Comparison of ENCODE assay signal across 28 mouse cellular contexts in genomic region chr15:81181233-81181632, GRCm38 (mm10). TPM values are rescaled to one million over a fixed set of nuclear protein-coding genes. Genes with fewer than 3 reads are reported as not detected.
DNase-seq lines count a peak whose midpoint lies in the region; ATAC-seq lines count a peak whose summit lies in the region.
"Had no signal": no experiment of that assay in that cellular context is flagged by ENCODE, and none has a peak within 500 bp of the region (broad histone marks: within the 10 kb centered on the region; RNA-seq: fewer than 3 reads in every experiment).

No protein-coding gene starts in this region.

- peaks cover 28% of the 10 kb centered on the region for H3K4me1 ChIP-seq in heart, embryonic 11.5 days (ENCODE audit: control insufficient read depth, insufficient read depth, low read length)
- peaks cover 21% of the 10 kb centered on the region for H3K4me1 ChIP-seq in liver, embryonic 13.5 days (replicated peaks)
- H3K4me1 ChIP-seq in liver, embryonic 12.5 days = peaks cover 5% of the 10 kb centered on the region; the same call in 1 of the 2 replicates
- H3K4me1 ChIP-seq: midbrain, embryonic 12.5 days had no signal

- H3K4me3 ChIP-seq in heart, embryonic 11.5 days (ENCODE audit: low read depth, low read length) = no peak overlapping the region
- H3K4me3 ChIP-seq in liver, embryonic 13.5 days (replicated peaks) = no peak overlapping the region
- no peak overlapping the region for H3K4me3 ChIP-seq in liver, embryonic 12.5 days
- H3K4me3 ChIP-seq: heart, adult 2 months; lung, embryonic 15.5 days; megakaryocyte, embryonic 14.5 days; midbrain, embryonic 12.5 days; neural tube, embryonic 13.5 days; stomach, embryonic 15.5 days had no signal

- no peaks in the 10 kb centered on the region for H3K27me3 ChIP-seq in heart, embryonic 11.5 days (ENCODE audit: control insufficient read depth, insufficient read depth, low read length)
- no peaks in the 10 kb centered on the region for H3K27me3 ChIP-seq in liver, embryonic 13.5 days
- no peaks in the 10 kb centered on the region for H3K27me3 ChIP-seq in liver, embryonic 12.5 days (replicated peaks)
- H3K27me3 ChIP-seq: lung, embryonic 15.5 days; megakaryocyte, embryonic 14.5 days; midbrain, embryonic 12.5 days; neural tube, embryonic 13.5 days; stomach, embryonic 15.5 days had no signal

- H3K9me3 ChIP-seq in heart, embryonic 11.5 days (replicated peaks; ENCODE audit: control insufficient read depth, low read length) = no peaks in the 10 kb centered on the region
- no peaks in the 10 kb centered on the region for H3K9me3 ChIP-seq in liver, embryonic 13.5 days (replicated peaks)
- no peaks in the 10 kb centered on the region for H3K9me3 ChIP-seq in liver, embryonic 12.5 days (replicated peaks)
- H3K9me3 ChIP-seq: lung, embryonic 15.5 days; megakaryocyte, embryonic 14.5 days; midbrain, embryonic 12.5 days; neural tube, embryonic 13.5 days; stomach, embryonic 15.5 days had no signal

- no peak for ATAC-seq in heart, embryonic 11.5 days (replicated peaks; ENCODE audit: insufficient number of reproducible peaks, low FRiP score, low TSS enrichment)
- ATAC-seq in liver, embryonic 13.5 days (ENCODE audit: low read depth) = peak; percentile 65
- no peak for ATAC-seq in liver, embryonic 12.5 days
- ATAC-seq: forebrain, embryonic 14.5 days; hindbrain, embryonic 16.5 days had no signal

- H3K9ac ChIP-seq in heart, embryonic 11.5 days (ENCODE audit: low read depth, low read length) = no peak overlapping the region
- H3K9ac ChIP-seq in liver, embryonic 13.5 days = no peak overlapping the region
- H3K9ac ChIP-seq in liver, embryonic 12.5 days = no peak overlapping the region
- H3K9ac ChIP-seq: liver, embryonic 14.5 days; lung, embryonic 15.5 days; midbrain, embryonic 12.5 days; neural tube, embryonic 13.5 days; stomach, embryonic 15.5 days had no signal

- H3K27ac ChIP-seq in heart, embryonic 11.5 days (ENCODE audit: low read depth, low read length) = no peak overlapping the region
- no peak overlapping the region for H3K27ac ChIP-seq in liver, embryonic 13.5 days
- no peak overlapping the region for H3K27ac ChIP-seq in liver, embryonic 12.5 days
- H3K27ac ChIP-seq: heart, adult 2 months; liver, embryonic 14.5 days; midbrain, embryonic 12.5 days; neural tube, embryonic 13.5 days; stomach, embryonic 15.5 days had no signal

- H3K4me2 ChIP-seq in heart, embryonic 11.5 days = no peak overlapping the region
- H3K4me2 ChIP-seq in liver, embryonic 13.5 days = no peak overlapping the region
- H3K4me2 ChIP-seq in liver, embryonic 12.5 days = no peak overlapping the region
- H3K4me2 ChIP-seq: lung, embryonic 15.5 days; midbrain, embryonic 12.5 days; neural tube, embryonic 13.5 days; stomach, embryonic 15.5 days had no signal

- peak; percentile 55 to 75 for DNase-seq in adrenal gland, adult (ENCODE audit: inconsistent age in 2 of 2, low spot score in 1 of 2)
- DNase-seq in adrenal gland, adult 18-20 months (ENCODE audit: low spot score in 2 of 2) = no peak
- DNase-seq in heart, adult 11 months = peak; percentile 60
- DNase-seq in liver, embryonic 13.5 days = no peak
- peak; percentile 62 for DNase-seq in adrenal gland, postnatal 14 days
- DNase-seq in heart, adult 8-10 months (ENCODE audit: low spot score) = no peak
- DNase-seq: cerebellum, adult 2 months; cerebellum, postnatal 14 days; gastrocnemius, postnatal 25 days; heart, adult 2 months; heart, postnatal 14 days; kidney, adult 18-20 months; kidney, postnatal 10 days; layer of hippocampus, adult 9-11 months; lung, postnatal 4 days; right cerebral cortex, postnatal 4 days; thymus, postnatal 14 days had no signal

- WGBS in heart, embryonic 11.5 days (ENCODE audit: insufficient replicate concordance) = 53% methylated on average over 2 of the region's 2 CpGs
- WGBS in liver, embryonic 13.5 days (ENCODE audit: insufficient replicate concordance) = 55% methylated on average over 2 of the region's 2 CpGs
- 43% methylated on average over 2 of the region's 2 CpGs for WGBS in liver, embryonic 12.5 days (ENCODE audit: insufficient replicate concordance)

- H3K36me3 ChIP-seq in heart, embryonic 11.5 days (ENCODE audit: control insufficient read depth, insufficient read depth, low read length) = no peaks in the 10 kb centered on the region
- no peaks in the 10 kb centered on the region for H3K36me3 ChIP-seq in liver, embryonic 13.5 days
- H3K36me3 ChIP-seq in liver, embryonic 12.5 days = no peaks in the 10 kb centered on the region
- H3K36me3 ChIP-seq: lung, embryonic 15.5 days; neural tube, embryonic 13.5 days; stomach, embryonic 15.5 days had no signal

RNA-seq across cellular contexts. Expression of gene Mrtfa, which starts 9.3 kb away (rescaled TPM):
- total RNA-seq in adrenal gland, adult 18-20 months (2021) = 10 to 100 TPM; 24.3 to 29.4 TPM
- 15.3 and 20.9 TPM in 2 replicates for polyA plus RNA-seq in heart, embryonic 11.5 days (2014; fragmentation: Nextera tagmentation; extraction: Ambion mirVana)
- polyA plus RNA-seq in liver, embryonic 13.5 days (2015; fragmentation: Nextera tagmentation; extraction: Ambion mirVana) = 3.9 and 4.9 TPM in 2 replicates
- 8.0 and 8.7 TPM in 2 replicates for polyA plus RNA-seq in liver, embryonic 12.5 days (2016; fragmentation: Nextera tagmentation; extraction: Ambion mirVana)
- total RNA-seq in adrenal gland, postnatal 14 days (2021) = 23.4 and 32.1 TPM in 2 replicates
- total RNA-seq in heart, adult 8-10 months (2022) = 1 to 10 TPM; 5.4 to 7.4 (median 6.7) TPM

RNA-seq across cellular contexts. Expression of gene Mchr1, which starts 54.1 kb away (rescaled TPM):
- under 1 TPM; 0.23 to 0.51 TPM for total RNA-seq in adrenal gland, adult 18-20 months (2021)
- 0.15 TPM in 1 of 2 replicates, not detected in the other for polyA plus RNA-seq in heart, embryonic 11.5 days (2014; fragmentation: Nextera tagmentation; extraction: Ambion mirVana)
- polyA plus RNA-seq in liver, embryonic 13.5 days (2015; fragmentation: Nextera tagmentation; extraction: Ambion mirVana) = 0.05 and 0.10 TPM in 2 replicates
- 0.19 TPM in 1 of 2 replicates, not detected in the other for polyA plus RNA-seq in liver, embryonic 12.5 days (2016; fragmentation: Nextera tagmentation; extraction: Ambion mirVana)
- 0.26 and 0.33 TPM in 2 replicates for total RNA-seq in adrenal gland, postnatal 14 days (2021)
- not detected for total RNA-seq in heart, adult 8-10 months (2022)
- total RNA-seq: heart, adult 2 months; heart, postnatal 14 days had no signal
- polyA plus RNA-seq: heart, adult 2 months; heart, embryonic 14.5 days had no signal

Comparison
In these comparisons a context has a peak if more than half of its experiments do, and no peak if none do; other contexts are left out.
1. DNase-seq: peak in adrenal gland, adult (2 of 2), heart, adult 11 months (single experiment) and adrenal gland, postnatal 14 days (single experiment); none in adrenal gland, adult 18-20 months (0 of 2), liver, embryonic 13.5 days (single experiment) and heart, adult 8-10 months (single experiment).